Mouse (Mus musculus) thymus, adult 2 months (tissue): ENCODE measurements at regions not wholly inside any gene's neighbourhood (a gene's known extent, or its start where the extent isn't known, plus 50 kb on each side); places are given as distances from the start of the nearest gene placed in this dataset.

Experiments
- CTCF ChIP-seq: fragments of 200-500 bp; IDR thresholded peaks from 2 replicates; pipeline ENCODE4 v1.5.1; 2012; ENCODE audit warnings: mild to moderate bottlenecking, control low read depth, low read length, moderate library complexity, borderline replicate concordance; ENCODE audit not compliant: control insufficient read depth, poor library complexity, insufficient read depth; ENCODE audit errors: extremely low read depth
- POLR2A ChIP-seq: fragments of 200-500 bp; IDR thresholded peaks from 2 replicates; pipeline ENCODE4 v1.6.1; 2012; ENCODE audit warnings: mild to moderate bottlenecking, low read length, control low read depth, moderate library complexity; ENCODE audit not compliant: control insufficient read depth, poor library complexity, insufficient read depth; ENCODE audit errors: extremely low read depth

- TF ChIP-seq POLR2A (no peak), CTCF (no peak)
Measured at GRCm38 (mm10) chr2:148596966-148597365, 75.4 kb upstream of the Nxt1 start.
